Mouse (Mus musculus) kidney, postnatal 36 days (tissue): ENCODE results near the gene Uso1.

ENCODE experiments used
- DNase-seq, 2 experiments: peaks; one replicate each; pipeline ENCODE4 v3.0.0; 2021 to 2022; ENCODE audit warnings: mixed read lengths in 2 of 2

Gene Uso1

GRCm38 (mm10) chr5:92196895-92197811 is 59.4 kb downstream of the Uso1 start:
- peak in 1 of 2 experiments; percentile 11 for DNase-seq

DNA sequence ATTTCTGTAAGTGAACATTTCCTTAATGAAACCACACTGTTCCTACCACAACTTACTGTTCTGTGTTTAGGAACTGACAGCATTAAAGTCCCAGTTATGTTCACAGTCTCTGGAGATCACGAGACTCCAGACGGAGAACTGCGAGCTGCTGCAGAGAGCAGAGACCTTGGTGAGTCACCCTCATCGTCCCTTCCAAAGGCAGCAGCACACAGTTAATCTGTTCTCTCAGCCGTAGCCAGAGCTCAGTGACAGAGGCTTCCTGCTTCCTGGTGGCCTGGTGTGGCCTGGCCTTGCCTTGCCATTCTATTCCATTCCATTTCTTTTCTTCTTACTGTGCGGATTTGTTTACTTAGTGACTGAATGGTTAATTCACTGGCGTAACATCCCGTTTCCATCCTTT is 60.5 kb downstream of the Uso1 start:
- peak; percentile 9 to 11 for DNase-seq

DNA sequence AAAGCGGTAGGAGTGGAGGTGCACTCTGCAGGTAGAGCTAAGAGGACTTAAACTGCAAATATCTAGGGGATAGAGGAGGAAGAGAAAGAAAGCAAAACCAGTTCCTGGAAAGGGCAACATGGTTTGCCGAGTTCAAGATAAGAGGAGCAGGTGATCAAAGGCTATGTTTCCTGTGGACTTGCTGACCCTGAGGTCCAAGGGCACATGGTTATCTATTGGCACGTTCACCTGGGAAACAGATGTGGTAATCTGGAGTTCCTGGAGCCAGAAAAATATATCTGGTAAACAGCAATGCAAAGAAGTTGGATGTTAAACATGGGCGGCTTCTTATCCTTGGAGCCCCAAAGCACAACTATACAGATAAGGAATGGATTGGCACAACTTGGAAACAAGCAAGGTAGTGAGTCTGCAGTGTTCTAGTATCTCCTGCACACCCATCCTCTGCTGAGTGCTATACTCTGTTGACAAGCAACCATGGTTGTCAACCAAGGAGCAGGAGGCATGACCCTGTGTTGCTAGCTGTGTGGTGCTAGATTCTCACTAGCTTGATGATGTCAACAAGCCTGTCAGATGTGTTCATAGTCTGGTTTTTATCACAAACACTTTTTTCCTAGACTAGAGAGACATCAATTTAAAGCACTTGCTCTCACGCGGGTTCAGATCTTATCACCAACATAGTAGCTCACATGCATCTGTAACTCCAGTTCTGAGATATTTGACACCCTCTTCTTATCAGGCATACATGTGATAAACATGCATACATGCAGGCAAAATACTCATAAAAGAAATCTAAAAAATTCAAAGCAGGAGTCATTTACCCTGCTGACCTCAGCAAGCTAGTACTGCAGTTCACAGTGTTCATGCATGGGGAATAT is 66.7 kb downstream of the Uso1 start:
- no peak for DNase-seq

DNA sequence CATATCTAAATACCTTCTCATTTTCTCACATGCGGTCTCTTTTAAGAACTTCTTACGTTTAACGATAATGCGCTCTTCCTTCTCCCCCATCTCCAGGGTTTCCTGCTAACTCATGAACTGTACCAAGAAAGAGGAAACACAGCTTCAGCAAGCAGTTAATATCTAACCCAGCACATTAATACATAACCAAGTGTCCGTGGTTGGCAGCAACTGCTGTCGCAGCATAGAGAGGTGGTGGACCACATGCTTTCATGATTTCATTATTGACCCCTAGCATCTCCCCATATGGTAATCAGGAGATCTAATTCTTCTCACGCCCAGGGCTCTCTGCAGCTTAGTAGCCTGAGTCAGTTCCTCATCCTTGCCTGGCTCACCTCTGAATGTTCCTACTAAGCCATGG is 67.4 kb downstream of the Uso1 start:
- DNase-seq = peak; percentile 46 to 75

DNA sequence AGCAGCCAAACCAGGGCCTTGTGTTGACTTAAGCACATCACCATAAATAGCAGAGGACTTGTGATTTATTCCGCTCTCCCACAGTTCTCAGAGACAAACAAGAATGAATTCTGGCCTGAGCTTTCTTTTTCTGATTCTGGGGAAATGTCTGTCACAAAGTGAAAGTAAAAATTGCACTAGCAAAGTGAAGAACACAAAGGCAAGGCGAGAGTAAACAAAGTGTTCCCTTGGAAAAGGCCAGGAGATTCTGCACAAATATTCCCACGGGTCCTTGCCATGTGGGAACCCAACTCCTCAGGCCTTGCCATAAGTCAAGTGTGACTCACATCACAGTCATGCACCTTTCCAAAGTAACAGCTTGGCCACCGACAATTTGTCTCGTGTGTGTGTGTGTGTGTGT is 68.0 kb downstream of the Uso1 start:
- DNase-seq = peak; percentile 20 to 41

GRCm38 (mm10) chr5:92206121-92206520 is 68.4 kb downstream of the Uso1 start:
- no peak for DNase-seq

GRCm38 (mm10) chr5:92210205-92210604 is 72.5 kb downstream of the Uso1 start:
- no peak for DNase-seq

- DNase-seq = no peak
Measured at GRCm38 (mm10) chr5:92212231-92212630, 74.5 kb downstream of the Uso1 start.

- no peak for DNase-seq
Measured at GRCm38 (mm10) chr5:92215308-92215707, 77.6 kb downstream of the Uso1 start, which contains the start of gene U90926. TSS of gene U90926 (minus strand) at chr5:92215408.

DNA sequence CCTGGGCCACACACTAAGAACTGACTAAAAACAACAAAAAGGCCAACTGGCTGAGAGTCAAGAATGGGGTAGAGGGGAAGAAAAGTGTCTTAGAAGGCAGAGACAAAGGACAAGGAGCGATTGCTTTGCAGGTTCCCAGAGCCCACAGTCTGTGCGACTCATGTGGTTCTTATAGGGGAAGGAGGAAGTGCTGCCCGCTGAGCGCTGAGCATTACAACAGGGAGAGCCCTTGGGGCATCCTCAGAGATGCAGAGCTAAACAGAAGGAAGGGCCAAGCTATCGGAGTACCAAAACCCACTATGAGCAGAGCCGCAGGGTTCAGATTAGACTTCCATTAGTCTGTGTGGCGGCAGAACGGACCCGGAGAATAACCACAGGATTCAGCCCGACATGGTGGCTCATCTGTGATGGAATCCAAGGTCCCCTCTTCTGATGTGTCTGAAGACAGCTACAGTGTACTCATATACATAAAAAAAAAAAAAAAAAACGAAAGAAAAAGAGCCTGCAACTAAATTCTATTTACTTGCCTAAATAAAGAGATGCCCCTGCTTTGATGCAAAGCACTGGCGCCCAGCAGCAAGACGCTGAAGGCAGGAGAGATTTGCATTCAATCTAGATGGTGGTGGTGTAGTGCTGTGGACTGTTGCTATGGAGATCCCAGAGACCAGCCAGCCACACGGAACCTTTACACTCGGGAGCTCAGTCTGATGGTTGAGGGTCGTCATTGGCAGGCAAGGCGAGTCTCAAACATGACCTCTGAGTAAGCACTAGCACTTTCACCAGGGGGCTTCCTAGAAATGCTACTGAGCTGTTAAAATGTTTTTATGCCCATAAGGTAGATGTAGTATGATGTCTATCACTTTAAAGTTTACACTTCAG is 81.4 kb downstream of the Uso1 start:
- no peak for DNase-seq

DNA sequence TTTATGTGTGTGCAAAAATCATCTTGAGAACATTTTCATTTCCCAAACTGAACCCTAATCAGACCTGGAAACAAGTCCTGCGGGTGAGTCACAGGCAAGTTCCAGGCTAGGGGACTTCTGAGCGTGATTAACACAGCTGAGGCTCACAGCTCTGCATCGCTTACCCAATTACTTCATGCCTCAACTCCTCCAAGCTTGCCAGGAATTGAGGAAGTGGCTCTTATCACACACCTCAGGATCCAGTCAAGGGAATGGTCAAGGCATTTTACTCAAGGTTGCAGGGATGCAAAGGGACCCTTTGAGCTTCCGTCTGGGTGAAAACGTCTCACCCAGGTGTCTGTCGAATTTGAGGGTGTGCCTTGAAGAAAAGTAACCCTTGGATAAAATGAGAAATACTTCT is 82.1 kb downstream of the Uso1 start:
- DNase-seq = no peak

- DNase-seq = peak; percentile 40 to 47
Measured at GRCm38 (mm10) chr5:92220287-92220902, 82.7 kb downstream of the Uso1 start.

DNA sequence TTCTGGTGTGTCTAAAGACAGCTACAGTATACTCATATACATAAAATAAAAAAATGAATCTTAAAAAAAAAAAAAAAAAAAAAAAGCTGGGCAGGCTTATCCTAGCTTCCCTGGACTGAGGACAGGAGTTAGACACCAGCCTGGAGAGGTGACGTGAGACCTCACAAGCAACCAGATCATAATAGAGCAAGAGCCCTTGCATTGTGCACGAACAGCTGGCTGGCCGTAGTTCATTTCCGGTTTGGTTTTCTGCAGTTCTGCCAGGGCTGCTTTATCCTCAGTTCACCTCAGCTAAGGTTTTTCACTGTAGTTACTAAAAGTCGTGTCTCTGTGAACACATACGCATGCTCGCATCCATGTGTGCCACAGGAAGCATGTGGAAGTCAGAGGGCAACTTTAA is 90.0 kb downstream of the Uso1 start:
- DNase-seq = no peak

DNA sequence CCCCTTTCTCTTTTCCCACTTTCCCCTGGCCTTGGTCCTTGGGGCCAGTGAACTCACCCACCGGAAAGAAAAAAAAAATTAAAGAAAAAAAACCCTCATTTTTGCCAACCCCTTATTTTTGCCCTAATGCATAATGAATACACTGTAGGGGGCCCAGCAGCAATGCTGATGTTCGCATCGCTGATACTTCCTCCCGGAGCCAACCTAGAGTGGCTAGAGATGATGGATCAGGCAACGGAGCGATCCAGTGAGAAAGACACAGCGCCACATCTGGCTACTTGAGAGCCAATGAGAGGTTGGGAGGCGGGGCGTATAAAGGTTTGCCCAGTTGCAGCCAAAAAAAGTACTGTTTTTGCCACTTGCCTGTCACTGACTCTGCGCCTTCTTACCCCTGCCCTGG is 91.0 kb downstream of the Uso1 start:
- no peak for DNase-seq

GRCm38 (mm10) chr5:92229514-92229913 is 91.8 kb downstream of the Uso1 start:
- DNase-seq = no peak

GRCm38 (mm10) chr5:92230306-92230705 is 92.6 kb downstream of the Uso1 start:
- no peak for DNase-seq

GRCm38 (mm10) chr5:92231836-92232235 is 94.1 kb downstream of the Uso1 start:
- no peak for DNase-seq

GRCm38 (mm10) chr5:92233366-92233765 is 95.6 kb downstream of the Uso1 start:
- no peak for DNase-seq

- DNase-seq = no peak
Measured at GRCm38 (mm10) chr5:92234939-92235557, 97.3 kb downstream of the Uso1 start.

GRCm38 (mm10) chr5:92239333-92240232 is 101.8 kb downstream of the Uso1 start:
- DNase-seq = peak; percentile 77 to 89

- no peak for DNase-seq
Measured at GRCm38 (mm10) chr5:92240769-92241168, 103.0 kb downstream of the Uso1 start.
